Mouse (Mus musculus): ENCODE data around the gene Moap1. TPM values are rescaled to one million over a fixed set of nuclear protein-coding genes. Genes with fewer than 3 reads are reported as not detected.

Gene Moap1
- polyA plus RNA-seq, 1 experiment from 2014 or later: 25.9 TPM

DNA sequence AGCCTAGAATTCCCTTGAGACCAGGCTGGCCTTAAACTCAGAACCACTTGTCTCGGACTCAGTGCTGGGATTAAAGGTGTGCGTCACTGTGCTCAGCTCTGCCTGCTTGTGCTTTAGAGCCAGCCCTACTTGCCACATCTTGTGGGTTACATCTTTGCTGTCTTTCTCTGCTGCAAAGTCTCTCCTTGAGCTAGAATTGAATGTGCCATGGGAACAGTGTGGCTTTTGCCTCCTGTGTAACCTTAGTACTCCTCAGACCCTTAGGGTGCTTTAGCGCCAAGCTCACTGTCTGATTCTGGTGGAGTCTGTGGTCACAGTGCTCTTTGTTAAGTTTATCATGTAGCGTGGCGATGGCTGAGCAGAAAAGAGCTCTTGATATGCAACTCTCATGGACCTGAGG, 29.2 kb upstream of the Moap1 start:
- Histone ChIP-seq H3K27ac (ENCODE audit: low read depth, low read length) (no peak overlapping the region), H3K9ac (ENCODE audit: low read depth, low read length) (no peak overlapping the region), H3K4me2 (replicated peaks; ENCODE audit: low read depth, low read length) (no peak overlapping the region), H3K27me3 (ENCODE audit: control insufficient read depth, insufficient read depth, low read length) (no peaks in the 10 kb centered on the region), H3K4me1 (ENCODE audit: control insufficient read depth, insufficient read depth, low read length) (no peaks in the 10 kb centered on the region), H3K36me3 (ENCODE audit: control insufficient read depth, insufficient read depth, low read length) (peaks cover 89% of the 10 kb centered on the region), H3K4me3 (ENCODE audit: low read length) (no peak overlapping the region), H3K9me3 (ENCODE audit: control insufficient read depth, low read length) (no peaks in the 10 kb centered on the region; the same call in 1 of the 2 replicates)
- WGBS: 97% methylated on average over 5 of the region's 5 CpGs
- ATAC-seq (ENCODE audit: low FRiP score, low TSS enrichment): no peak

DNA sequence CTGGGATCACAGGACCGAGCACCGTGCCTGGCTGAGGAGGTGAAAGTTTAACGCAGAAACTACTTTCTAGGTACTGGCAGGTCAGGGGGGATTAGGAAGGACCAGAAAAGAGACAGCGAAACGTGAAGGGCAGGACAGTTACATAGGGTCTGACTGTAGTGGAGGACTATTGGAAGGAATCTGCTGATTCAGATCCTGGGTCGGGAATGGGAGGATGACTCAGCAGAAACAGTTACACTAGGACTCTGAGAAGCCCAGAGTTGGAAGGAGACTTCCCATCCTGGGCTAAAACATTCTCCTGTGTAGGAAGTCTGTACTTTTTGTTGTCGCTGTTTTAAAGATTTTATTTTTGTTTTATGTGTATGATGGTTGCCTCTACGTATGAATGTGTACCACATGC, 28.1 kb upstream of the Moap1 start:
- Histone ChIP-seq H3K27ac (ENCODE audit: low read depth, low read length) (no peak overlapping the region), H3K4me1 (ENCODE audit: control insufficient read depth, insufficient read depth, low read length) (no peaks in the 10 kb centered on the region), H3K4me3 (ENCODE audit: low read length) (no peak overlapping the region), H3K9ac (ENCODE audit: low read depth, low read length) (no peak overlapping the region), H3K4me2 (replicated peaks; ENCODE audit: low read depth, low read length) (no peak overlapping the region), H3K27me3 (ENCODE audit: control insufficient read depth, insufficient read depth, low read length) (no peaks in the 10 kb centered on the region), H3K36me3 (ENCODE audit: control insufficient read depth, insufficient read depth, low read length) (peaks cover 91% of the 10 kb centered on the region), H3K9me3 (ENCODE audit: control insufficient read depth, low read length) (no peaks in the 10 kb centered on the region; the same call in 1 of the 2 replicates)
- 96% methylated on average over 8 of the region's 8 CpGs for WGBS
- ATAC-seq (ENCODE audit: low FRiP score, low TSS enrichment): no peak

DNA sequence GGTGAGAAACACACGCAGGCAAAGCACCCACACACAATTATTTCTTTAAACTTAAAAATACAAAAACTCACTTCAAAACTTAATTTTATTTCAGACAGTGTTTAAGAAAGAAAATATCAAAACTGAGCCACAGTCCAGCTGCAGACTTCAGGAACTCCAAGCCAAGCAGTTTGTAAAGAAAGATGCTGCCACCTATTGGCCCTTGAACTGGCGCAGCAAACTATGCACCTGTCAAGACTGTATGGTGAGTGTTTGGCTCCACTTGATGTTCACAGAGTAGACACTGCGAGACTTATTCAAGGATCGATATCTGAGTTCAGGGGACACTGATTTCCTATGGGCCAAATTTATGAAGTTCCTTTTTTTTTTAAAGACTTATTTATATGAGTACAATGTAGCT, 25.5 kb upstream of the Moap1 start:
- WGBS: 96% methylated on average over 4 of the region's 4 CpGs
- ATAC-seq (ENCODE audit: low FRiP score, low TSS enrichment): no peak
- H3K4me1 ChIP-seq (ENCODE audit: control insufficient read depth, insufficient read depth, low read length): no peaks in the 10 kb centered on the region
- peaks cover 86% of the 10 kb centered on the region for H3K36me3 ChIP-seq (ENCODE audit: control insufficient read depth, insufficient read depth, low read length)
- no peaks in the 10 kb centered on the region; the same call in 1 of the 2 replicates for H3K9me3 ChIP-seq (ENCODE audit: control insufficient read depth, low read length)
- H3K27me3 ChIP-seq (ENCODE audit: control insufficient read depth, insufficient read depth, low read length): no peaks in the 10 kb centered on the region
- H3K27ac ChIP-seq (ENCODE audit: low read depth, low read length): no peak overlapping the region
- no peak overlapping the region for H3K4me3 ChIP-seq (ENCODE audit: low read length)
- H3K9ac ChIP-seq (ENCODE audit: low read depth, low read length): no peak overlapping the region
- H3K4me2 ChIP-seq (replicated peaks; ENCODE audit: low read depth, low read length): no peak overlapping the region

DNA sequence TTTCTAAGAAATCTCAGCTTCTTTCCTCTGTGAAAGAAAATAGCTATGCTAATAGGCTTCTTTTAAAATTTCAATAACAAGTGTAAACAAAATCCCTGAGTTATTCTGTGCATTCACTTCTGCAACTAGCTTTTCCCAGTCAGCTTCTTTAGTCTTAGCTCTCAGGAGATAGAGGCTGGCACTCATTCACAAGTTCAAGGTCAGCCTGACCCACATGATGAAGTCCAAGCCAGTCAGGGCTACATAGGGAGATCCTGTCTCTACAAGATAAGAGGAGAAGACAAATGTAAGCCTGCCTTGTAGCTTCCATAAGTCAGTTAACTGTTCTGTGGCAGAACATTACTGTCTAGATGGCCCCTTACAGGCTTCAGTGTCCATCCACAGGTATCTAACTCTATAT, 20.2 kb upstream of the Moap1 start:
- peaks cover 14% of the 10 kb centered on the region for H3K4me1 ChIP-seq (ENCODE audit: control insufficient read depth, insufficient read depth, low read length)
- H3K9me3 ChIP-seq (ENCODE audit: control insufficient read depth, low read length): no peaks in the 10 kb centered on the region
- H3K27me3 ChIP-seq (ENCODE audit: control insufficient read depth, insufficient read depth, low read length): no peaks in the 10 kb centered on the region
- no peak for ATAC-seq (ENCODE audit: low FRiP score, low TSS enrichment)
- no peak overlapping the region for H3K4me2 ChIP-seq (replicated peaks; ENCODE audit: low read depth, low read length)
- peaks cover 53% of the 10 kb centered on the region for H3K36me3 ChIP-seq (ENCODE audit: control insufficient read depth, insufficient read depth, low read length)
- H3K27ac ChIP-seq (ENCODE audit: low read depth, low read length): no peak overlapping the region
- no peak overlapping the region for H3K4me3 ChIP-seq (ENCODE audit: low read length)
- no peak overlapping the region for H3K9ac ChIP-seq (ENCODE audit: low read depth, low read length)

DNA sequence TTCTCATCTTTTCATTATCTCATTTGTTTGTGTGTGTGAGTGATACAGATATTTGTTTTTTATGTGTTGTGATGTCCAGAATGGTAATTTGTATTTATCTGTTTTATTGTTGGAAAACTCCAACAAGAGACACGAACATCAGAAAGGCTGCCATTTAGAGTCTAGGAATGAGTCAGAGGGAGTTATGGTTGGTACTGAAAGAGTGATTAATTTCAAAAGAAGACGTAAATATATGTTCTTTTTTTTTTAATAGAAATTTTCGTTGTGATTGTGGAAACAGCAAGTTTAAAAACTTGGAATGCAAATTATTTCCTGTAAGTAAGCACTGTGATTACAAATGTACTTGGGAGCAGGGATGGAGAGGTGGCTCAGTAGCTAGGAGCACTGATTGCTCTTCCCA, 18.2 kb upstream of the Moap1 start:
- no peak overlapping the region for H3K4me3 ChIP-seq (ENCODE audit: low read length)
- H3K4me1 ChIP-seq (ENCODE audit: control insufficient read depth, insufficient read depth, low read length): peaks cover 15% of the 10 kb centered on the region
- no peak overlapping the region for H3K27ac ChIP-seq (ENCODE audit: low read depth, low read length)
- H3K4me2 ChIP-seq (replicated peaks; ENCODE audit: low read depth, low read length): no peak overlapping the region
- no peaks in the 10 kb centered on the region for H3K27me3 ChIP-seq (ENCODE audit: control insufficient read depth, insufficient read depth, low read length)
- 90% methylated on average over 3 of the region's 3 CpGs for WGBS
- peaks cover 34% of the 10 kb centered on the region; the same call in 1 of the 2 replicates for H3K36me3 ChIP-seq (ENCODE audit: control insufficient read depth, insufficient read depth, low read length)
- no peaks in the 10 kb centered on the region for H3K9me3 ChIP-seq (ENCODE audit: control insufficient read depth, low read length)
- no peak for ATAC-seq (ENCODE audit: low FRiP score, low TSS enrichment)
- no peak overlapping the region for H3K9ac ChIP-seq (ENCODE audit: low read depth, low read length)

DNA sequence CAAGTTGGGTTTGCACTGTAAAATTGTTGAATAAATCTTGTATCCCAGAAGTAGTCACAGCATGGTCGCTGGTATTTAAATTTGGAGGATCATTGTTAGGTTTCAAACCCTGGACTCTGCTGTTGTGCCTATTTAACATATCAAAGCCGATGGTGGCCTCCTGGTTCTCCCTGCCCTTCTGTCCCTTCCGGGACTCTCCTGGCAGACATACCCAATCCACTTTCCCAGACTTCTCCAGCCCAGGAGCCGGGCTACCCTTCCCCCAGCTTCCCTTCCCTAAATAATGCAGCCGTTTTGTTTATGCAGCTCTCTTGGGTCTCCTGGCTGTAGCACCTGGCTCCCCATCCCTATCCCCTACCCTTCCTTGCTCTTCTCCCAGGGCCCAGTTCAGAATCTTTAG, 15.5 kb upstream of the Moap1 start:
- H3K36me3 ChIP-seq (ENCODE audit: control insufficient read depth, insufficient read depth, low read length): peaks cover 13% of the 10 kb centered on the region; the same call in 1 of the 2 replicates
- WGBS: under 1% methylated on average over 5 of the region's 5 CpGs

DNA sequence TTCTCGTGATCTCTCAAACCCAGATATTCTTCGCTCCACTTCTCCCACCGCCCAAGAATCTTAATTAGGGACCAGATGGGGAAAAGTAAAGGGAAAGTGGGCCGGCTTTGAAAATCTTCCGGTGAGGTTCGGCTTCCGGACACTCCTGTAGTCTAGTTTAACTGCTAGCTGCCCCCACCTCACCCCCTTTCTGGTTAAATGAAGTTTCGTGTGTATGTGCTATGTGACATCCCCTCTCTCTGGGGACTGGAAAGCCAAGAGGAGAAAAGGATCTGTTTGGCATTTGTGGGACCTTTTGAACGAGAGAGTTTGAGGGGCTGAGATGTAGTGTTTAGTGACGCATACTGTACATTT, 14.9 kb upstream of the Moap1 start, which contains the start of gene Gm20604:
Gm20604 (minus strand) TSS at position 270 of the 354 bp plus-strand sequence.
- Histone ChIP-seq H3K4me2 (replicated peaks; ENCODE audit: low read depth, low read length) (peak within 1 kb of the TSS; percentile 89), H3K36me3 (ENCODE audit: control insufficient read depth, insufficient read depth, low read length) (peaks cover 12% of the 10 kb centered on the region), H3K9ac (ENCODE audit: low read depth, low read length) (peak within 1 kb of the TSS; percentile 76), H3K27ac (ENCODE audit: low read depth, low read length) (peak within 1 kb of the TSS; percentile 88), H3K4me1 (ENCODE audit: control insufficient read depth, insufficient read depth, low read length) (peaks cover 18% of the 10 kb centered on the region), H3K27me3 (ENCODE audit: control insufficient read depth, insufficient read depth, low read length) (no peaks in the 10 kb centered on the region), H3K4me3 (ENCODE audit: low read length) (peak within 1 kb of the TSS; percentile 57), H3K9me3 (ENCODE audit: control insufficient read depth, low read length) (no peaks in the 10 kb centered on the region)
- WGBS: under 1% methylated on average over 10 of the region's 10 CpGs
- no peak for ATAC-seq (ENCODE audit: low FRiP score, low TSS enrichment)

More for the DNA sequence above, 15.5 kb upstream of the Moap1 start:
- H3K27me3 ChIP-seq (ENCODE audit: control insufficient read depth, insufficient read depth, low read length): no peaks in the 10 kb centered on the region
- H3K9me3 ChIP-seq (ENCODE audit: control insufficient read depth, low read length): no peaks in the 10 kb centered on the region
- peak overlapping the region; percentile 89 for H3K4me2 ChIP-seq (replicated peaks; ENCODE audit: low read depth, low read length)
- H3K4me3 ChIP-seq (ENCODE audit: low read length): peak overlapping the region; percentile 57
- H3K9ac ChIP-seq (ENCODE audit: low read depth, low read length): peak overlapping the region; percentile 65
- peaks cover 18% of the 10 kb centered on the region for H3K4me1 ChIP-seq (ENCODE audit: control insufficient read depth, insufficient read depth, low read length)
- peak overlapping the region; percentile 83; the same call in 1 of the 2 replicates for H3K27ac ChIP-seq (ENCODE audit: low read depth, low read length)
- no peak for ATAC-seq (ENCODE audit: low FRiP score, low TSS enrichment)

DNA sequence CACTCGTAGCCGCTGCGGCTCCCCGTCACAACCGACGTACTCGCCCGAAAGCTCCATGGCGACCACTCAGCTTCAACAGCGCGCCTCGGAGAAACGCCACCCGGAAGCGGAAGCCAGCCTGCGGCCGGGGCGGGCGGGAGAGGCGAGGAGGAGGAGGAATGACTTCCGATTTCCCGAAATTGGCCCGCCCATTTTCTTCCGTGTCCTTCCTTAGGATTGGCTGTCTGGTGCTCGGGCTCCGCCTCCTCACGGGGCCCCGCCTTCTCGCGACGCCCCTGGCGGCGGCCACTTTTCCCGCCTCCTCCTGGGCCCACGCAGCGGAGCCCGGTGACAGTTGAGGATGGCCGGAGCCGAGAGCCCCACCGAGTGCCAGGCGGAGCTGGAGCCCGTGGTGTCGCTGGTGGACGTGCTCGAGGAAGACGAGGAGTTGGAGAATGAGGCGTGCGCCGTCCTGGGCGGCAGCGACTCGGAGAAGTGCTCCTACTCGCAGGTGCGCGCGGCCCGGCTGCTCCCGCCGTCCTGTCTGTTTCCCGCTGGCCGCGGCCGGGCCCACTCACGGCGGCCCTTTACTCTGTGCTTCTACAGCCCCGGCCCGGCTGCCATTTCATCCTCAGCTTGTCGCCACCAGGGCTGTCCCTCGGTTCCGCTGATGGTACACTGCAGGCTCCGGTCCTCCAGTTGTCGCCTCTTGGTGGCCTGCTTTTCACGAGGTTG, 14.4 kb upstream of the Moap1 start, which contains the start of the genes Gm28051, Gon7 and Ubr7:
Gm28051 (minus strand) TSS at position 77 of the 714 bp plus-strand sequence.
Gon7 (minus strand) TSS at position 115 of the 714 bp plus-strand sequence.
Ubr7 (plus strand) TSS at position 279 of the 714 bp plus-strand sequence.
- Histone ChIP-seq H3K4me3 (ENCODE audit: low read length) (peak within 1 kb of the TSS; percentile 57), H3K27ac (ENCODE audit: low read depth, low read length) (peak within 1 kb of the TSS; percentile 88), H3K9ac (ENCODE audit: low read depth, low read length) (peak within 1 kb of the TSS; percentile 76), H3K9me3 (ENCODE audit: control insufficient read depth, low read length) (no peaks in the 10 kb centered on the region), H3K36me3 (ENCODE audit: control insufficient read depth, insufficient read depth, low read length) (peaks cover 12% of the 10 kb centered on the region), H3K4me2 (replicated peaks; ENCODE audit: low read depth, low read length) (peak within 1 kb of the TSS; percentile 89), H3K4me1 (ENCODE audit: control insufficient read depth, insufficient read depth, low read length) (peaks cover 18% of the 10 kb centered on the region), H3K27me3 (ENCODE audit: control insufficient read depth, insufficient read depth, low read length) (no peaks in the 10 kb centered on the region)
- peak; percentile 96 for ATAC-seq (ENCODE audit: low FRiP score, low TSS enrichment)
- WGBS: under 1% methylated on average over 73 of the region's 73 CpGs

DNA sequence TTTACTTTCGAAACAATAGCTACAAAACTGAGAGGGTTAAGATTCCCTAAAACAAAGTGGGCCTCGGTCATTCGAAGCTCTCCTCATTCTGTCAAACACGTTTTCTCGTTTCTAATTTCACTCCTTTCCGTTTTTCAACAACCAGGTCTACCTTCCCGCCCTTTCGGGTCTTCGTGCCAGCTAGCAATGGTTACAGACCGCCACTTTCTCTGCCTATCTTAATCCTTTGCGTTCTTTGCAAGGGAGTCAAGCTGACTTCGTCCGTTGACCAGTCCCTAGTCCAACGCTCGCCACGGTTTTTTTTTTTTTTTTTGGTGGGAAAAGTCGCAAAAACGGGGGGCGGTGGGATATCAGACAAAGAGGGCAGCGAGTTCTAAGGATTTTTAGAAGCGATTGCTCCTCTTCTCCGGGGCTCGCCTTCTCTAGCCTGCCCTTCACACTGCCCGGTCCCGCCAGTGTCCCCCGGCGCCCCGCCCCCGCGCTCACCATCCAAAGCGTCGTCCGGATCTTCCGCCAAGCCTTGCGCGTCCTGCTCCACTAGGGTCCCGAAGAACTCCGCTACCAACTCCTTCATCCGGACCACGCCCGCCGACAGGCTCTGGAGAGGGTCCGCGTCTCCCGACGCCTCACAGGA, 13.7 kb upstream of the Moap1 start:
- no peaks in the 10 kb centered on the region for H3K27me3 ChIP-seq (ENCODE audit: control insufficient read depth, insufficient read depth, low read length)
- 2% methylated on average over 46 of the region's 46 CpGs for WGBS

More for the DNA sequence above, 13.7 kb upstream of the Moap1 start:
- Histone ChIP-seq H3K4me1 (ENCODE audit: control insufficient read depth, insufficient read depth, low read length) (peaks cover 18% of the 10 kb centered on the region), H3K9me3 (ENCODE audit: control insufficient read depth, low read length) (no peaks in the 10 kb centered on the region), H3K4me3 (ENCODE audit: low read length) (peak overlapping the region; percentile 57), H3K36me3 (ENCODE audit: control insufficient read depth, insufficient read depth, low read length) (peaks cover 6% of the 10 kb centered on the region), H3K4me2 (replicated peaks; ENCODE audit: low read depth, low read length) (peak overlapping the region; percentile 49), H3K27ac (ENCODE audit: low read depth, low read length) (peak overlapping the region; percentile 88), H3K9ac (ENCODE audit: low read depth, low read length) (peak overlapping the region; percentile 76)
- ATAC-seq (ENCODE audit: low FRiP score, low TSS enrichment): peak; percentile 86

Measured in kidney, embryonic 14.5 days (tissue).